Mouse (Mus musculus): ENCODE measurements around the gene Rab6a.

Rab6a gene

GRCm38 (mm10) chr7:100681132-100681531 lies 73.9 kb downstream of the Rab6a start:
- DNase-seq (ENCODE audit: low read depth in 2 of 2, low spot score in 2 of 2) = no peak

GRCm38 (mm10) chr7:100683241-100683640 lies 76.0 kb downstream of the Rab6a start:
- DNase-seq (ENCODE audit: low read depth in 2 of 2, low spot score in 2 of 2) = no peak

- DNase-seq (ENCODE audit: low read depth in 2 of 2, low spot score in 2 of 2) = no peak
These were observed 76.9 kb downstream of the Rab6a start for GRCm38 (mm10) chr7:100684081-100684480.

GRCm38 (mm10) chr7:100684538-100684937 lies 77.3 kb downstream of the Rab6a start:
- DNase-seq (ENCODE audit: low read depth in 2 of 2, low spot score in 2 of 2) = peak; percentile 28 to 63

GRCm38 (mm10) chr7:100685061-100686030 lies 78.1 kb downstream of the Rab6a start:
- DNase-seq (ENCODE audit: low read depth in 2 of 2, low spot score in 2 of 2) = peak; percentile 41 to 64

- DNase-seq (ENCODE audit: low read depth in 2 of 2, low spot score in 2 of 2) = no peak
These were observed 81.3 kb downstream of the Rab6a start for GRCm38 (mm10) chr7:100688471-100688870.
